Mouse (Mus musculus): ENCODE results near the gene Pprc1.
A peak's percentile ranks its signal among the peaks of the same experiment; 100 is the strongest.

The Pprc1 gene

GRCm38 (mm10) chr19:46056388-46056946, 11.8 kb downstream of the Pprc1 start:
- peak; percentile 75 for DNase-seq (ENCODE audit: low spot score)

GRCm38 (mm10) chr19:46056947-46057607, 12.4 kb downstream of the Pprc1 start:
- peak; percentile 58 for DNase-seq (ENCODE audit: low spot score)

- no peak for DNase-seq (ENCODE audit: low spot score)
These were observed 13.8 kb downstream of the Pprc1 start for GRCm38 (mm10) chr19:46058466-46058865.

GRCm38 (mm10) chr19:46060845-46061244, 16.2 kb downstream of the Pprc1 start:
- no peak for DNase-seq (ENCODE audit: low spot score)

- DNase-seq (ENCODE audit: low spot score): no peak
These were observed 23.4 kb downstream of the Pprc1 start for GRCm38 (mm10) chr19:46068054-46068453.

- no peak for DNase-seq (ENCODE audit: low spot score)
These were observed 28.6 kb downstream of the Pprc1 start for GRCm38 (mm10) chr19:46073285-46073684.

- no peak for DNase-seq (ENCODE audit: low spot score)
These were observed 29.6 kb downstream of the Pprc1 start for GRCm38 (mm10) chr19:46074266-46074665.

GRCm38 (mm10) chr19:46075616-46076607, 31.2 kb downstream of the Pprc1 start, which contains the start of gene Nolc1:
Nolc1 (plus strand) TSS chr19:46075863.
- peak; percentile 95 for DNase-seq (ENCODE audit: low spot score)

- DNase-seq (ENCODE audit: low spot score): no peak
These were observed 33.8 kb downstream of the Pprc1 start for GRCm38 (mm10) chr19:46078535-46078934.

- DNase-seq (ENCODE audit: low spot score): no peak
These were observed 40.5 kb downstream of the Pprc1 start for GRCm38 (mm10) chr19:46085185-46085584.

GRCm38 (mm10) chr19:46086337-46086736, 41.7 kb downstream of the Pprc1 start:
- no peak for DNase-seq (ENCODE audit: low spot score)

GRCm38 (mm10) chr19:46087871-46088270, 43.2 kb downstream of the Pprc1 start:
- no peak for DNase-seq (ENCODE audit: low spot score)

- no peak for DNase-seq (ENCODE audit: low spot score)
These were observed 47.0 kb downstream of the Pprc1 start for GRCm38 (mm10) chr19:46091641-46092040.

GRCm38 (mm10) chr19:46094144-46094543, 49.5 kb downstream of the Pprc1 start:
- DNase-seq (ENCODE audit: low spot score): no peak

GRCm38 (mm10) chr19:46095291-46095690, 50.6 kb downstream of the Pprc1 start:
- DNase-seq (ENCODE audit: low spot score): no peak

GRCm38 (mm10) chr19:46096396-46096795, 51.7 kb downstream of the Pprc1 start:
- no peak for DNase-seq (ENCODE audit: low spot score)

GRCm38 (mm10) chr19:46099561-46099960, 54.9 kb downstream of the Pprc1 start:
- DNase-seq (ENCODE audit: low spot score): no peak

GRCm38 (mm10) chr19:46103437-46104186, 58.9 kb downstream of the Pprc1 start:
- DNase-seq (ENCODE audit: low spot score): no peak

- no peak for DNase-seq (ENCODE audit: low spot score)
These were observed 59.5 kb downstream of the Pprc1 start for GRCm38 (mm10) chr19:46104187-46104557.

- DNase-seq (ENCODE audit: low spot score): no peak
These were observed 65.5 kb downstream of the Pprc1 start for GRCm38 (mm10) chr19:46110214-46110613.

- no peak for DNase-seq (ENCODE audit: low spot score)
These were observed 66.1 kb downstream of the Pprc1 start for GRCm38 (mm10) chr19:46110781-46111180.

- DNase-seq (ENCODE audit: low spot score): no peak
These were observed 69.9 kb downstream of the Pprc1 start for GRCm38 (mm10) chr19:46114617-46115016.
